Mouse (Mus musculus): Measurements from ENCODE around the gene C530008M17Rik.

Gene C530008M17Rik

DNA sequence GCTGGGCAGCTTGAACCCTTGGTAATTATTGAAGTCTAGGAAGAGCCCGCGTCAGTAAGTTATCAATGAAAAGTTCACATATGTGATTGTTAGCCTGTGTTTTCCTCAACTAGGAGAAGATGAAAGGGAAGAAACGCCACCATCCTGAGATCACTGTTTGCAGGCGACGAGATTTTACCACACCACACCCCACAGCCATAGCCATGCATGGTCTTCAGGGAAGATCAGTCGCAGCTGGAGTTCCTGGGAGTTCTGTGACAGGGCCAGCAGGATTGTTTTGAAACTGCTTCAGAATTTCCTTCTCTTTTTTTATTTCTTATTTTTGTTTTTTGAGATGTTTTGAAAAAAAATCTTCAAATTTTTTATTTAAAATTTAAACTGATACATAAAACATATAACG lies 8.6 kb downstream of the C530008M17Rik start:
- in situ Hi-C loops (cut with MboI, MseI), result no loop called here

DNA sequence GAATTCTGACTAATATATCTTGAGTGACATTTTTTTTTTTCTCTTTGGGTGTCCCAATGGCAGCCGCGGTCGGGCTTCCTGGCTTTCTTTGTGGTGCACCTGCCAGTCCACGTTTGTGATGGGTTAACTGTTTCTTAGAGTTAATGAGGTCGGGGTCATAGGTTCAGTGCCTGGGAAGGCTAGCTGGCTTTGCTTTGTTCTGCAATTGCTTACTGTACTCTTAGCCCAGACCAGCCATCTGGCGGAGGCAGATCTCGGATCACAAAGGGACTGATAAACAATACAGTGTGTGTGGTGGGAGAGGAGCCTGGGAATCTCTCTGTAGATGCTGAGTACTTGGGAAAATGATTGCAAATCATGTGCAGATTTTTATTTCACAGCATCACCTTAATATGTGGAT lies 9.1 kb downstream of the C530008M17Rik start:
- in situ Hi-C loops (cut with MboI, MseI), result no loop called here

DNA sequence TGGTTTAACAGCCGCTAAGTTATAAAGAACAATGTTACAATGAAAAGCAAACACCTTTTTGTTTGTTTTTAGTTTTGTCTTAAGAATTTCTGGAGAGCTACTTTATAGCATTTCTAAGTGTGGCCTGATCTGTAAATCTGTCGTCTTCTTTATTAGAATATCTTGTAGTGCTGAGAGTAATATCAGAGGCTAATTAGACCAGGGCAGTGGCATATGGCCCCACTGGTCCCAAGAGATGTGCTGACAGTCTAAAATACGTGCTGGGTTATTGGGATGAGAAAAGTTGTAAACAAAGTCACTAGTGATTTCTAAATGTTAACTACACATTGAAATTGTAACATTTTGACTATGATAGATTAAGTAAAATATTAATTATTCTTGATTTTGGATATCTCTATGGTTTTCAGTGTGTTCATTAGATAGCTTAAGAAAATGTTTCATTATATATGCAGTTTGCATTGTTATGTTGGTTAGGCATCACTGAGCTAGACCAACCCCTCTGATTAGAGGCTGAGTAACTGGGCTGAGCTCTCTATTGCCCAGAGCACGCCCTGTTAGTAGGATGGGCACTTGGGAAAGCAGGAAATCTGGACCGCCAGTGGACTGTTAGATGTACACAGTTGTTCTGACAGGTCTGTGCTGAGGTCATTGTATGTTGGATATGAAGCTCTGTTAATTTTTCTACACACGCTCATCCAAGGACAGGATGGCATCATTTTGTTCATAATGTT lies 9.9 kb downstream of the C530008M17Rik start:
- in situ Hi-C loops (cut with MboI, MseI), result no loop called here

DNA sequence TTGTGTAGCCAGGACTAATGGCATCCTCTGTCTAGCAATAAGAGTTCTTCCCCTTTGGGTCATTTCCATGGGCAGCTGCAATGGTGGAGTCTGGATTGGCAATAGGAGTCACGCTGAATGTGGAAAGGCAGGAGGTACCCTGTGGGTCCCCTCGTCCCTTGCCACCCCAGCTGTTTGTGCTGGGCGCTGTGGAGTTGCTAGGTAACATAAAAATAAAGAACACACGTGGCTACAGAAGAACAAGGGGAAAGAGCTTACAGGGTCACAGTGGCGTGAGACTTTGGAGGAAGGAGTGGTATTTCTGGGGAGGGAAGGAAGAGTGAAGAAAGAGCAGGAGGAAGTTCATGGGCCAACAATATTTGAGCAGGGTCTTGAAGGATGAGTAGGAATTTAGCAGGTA lies 11.8 kb downstream of the C530008M17Rik start:
- in situ Hi-C loops (cut with MboI, MseI), result no loop called here

DNA sequence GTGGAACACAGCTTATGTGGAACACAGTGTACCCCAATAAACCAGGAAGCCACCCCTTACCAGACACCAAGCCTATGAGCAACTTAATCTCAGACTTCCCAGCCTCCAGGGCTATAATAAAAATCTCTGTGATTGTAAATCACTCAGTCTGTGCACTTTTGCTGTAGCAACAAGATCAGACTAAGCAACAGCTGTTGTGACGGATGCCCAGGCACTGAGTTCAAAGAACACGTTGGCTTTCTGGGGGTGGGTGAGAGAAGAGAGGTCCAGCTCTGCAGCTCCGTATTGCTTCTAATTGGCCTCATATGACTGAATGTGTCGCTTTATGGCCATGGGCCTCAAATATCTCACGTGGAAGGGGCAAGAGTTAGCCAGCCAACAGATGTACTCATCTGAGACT lies 12.2 kb downstream of the C530008M17Rik start:
- in situ Hi-C loops (cut with MboI, MseI), result no loop called here

DNA sequence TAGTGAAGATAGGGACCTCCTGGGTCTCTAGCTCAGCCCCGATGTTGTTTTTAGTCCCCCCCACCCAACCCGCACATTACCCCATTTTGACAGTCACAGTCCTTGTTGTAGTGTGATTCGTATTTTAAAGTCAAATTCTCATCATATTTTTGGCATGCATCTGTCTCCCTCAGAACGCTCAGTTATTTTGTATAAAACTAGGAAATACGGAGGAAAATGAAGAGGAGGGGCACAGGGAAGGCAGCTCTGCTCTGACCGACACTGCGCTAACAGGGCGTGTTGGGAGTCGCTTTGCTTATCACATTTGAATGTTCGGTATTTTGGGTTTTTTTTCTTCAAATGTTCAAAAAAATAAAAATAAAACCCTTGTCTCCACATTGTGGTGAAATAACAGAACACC lies 13.9 kb downstream of the C530008M17Rik start:
- in situ Hi-C loops (cut with MboI, MseI), result no loop called here

DNA sequence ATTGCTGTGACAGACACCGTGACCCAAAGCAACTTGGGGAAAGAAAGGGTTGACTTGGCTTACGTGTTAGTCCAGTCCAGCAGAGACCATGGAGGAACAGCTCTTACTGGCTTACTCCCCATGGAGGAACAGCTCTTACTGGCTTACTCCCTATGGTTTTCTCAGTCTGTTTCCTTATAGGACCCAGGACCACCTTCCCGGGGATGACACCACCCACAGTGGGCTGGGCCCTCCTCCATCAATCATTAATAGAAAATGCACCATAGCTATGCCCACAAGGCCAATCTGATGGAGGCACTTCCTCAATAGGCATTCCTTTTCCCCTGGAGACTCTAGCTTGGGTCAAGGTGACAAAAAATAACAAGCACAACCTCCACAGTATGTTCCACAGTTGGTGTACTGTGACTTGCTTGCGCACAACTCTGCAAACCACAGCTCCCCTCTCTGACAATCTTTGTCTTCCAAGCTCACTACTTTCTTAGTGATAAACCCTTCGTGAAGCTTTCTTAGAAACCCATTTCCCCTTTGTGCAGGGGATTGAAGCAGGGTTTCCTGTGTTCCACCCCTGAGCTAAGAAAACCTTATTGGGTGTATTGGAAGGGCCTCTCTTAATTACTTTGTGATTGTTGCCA lies 17.8 kb downstream of the C530008M17Rik start:
- in situ Hi-C loops (cut with MboI, MseI), result no loop called here

DNA sequence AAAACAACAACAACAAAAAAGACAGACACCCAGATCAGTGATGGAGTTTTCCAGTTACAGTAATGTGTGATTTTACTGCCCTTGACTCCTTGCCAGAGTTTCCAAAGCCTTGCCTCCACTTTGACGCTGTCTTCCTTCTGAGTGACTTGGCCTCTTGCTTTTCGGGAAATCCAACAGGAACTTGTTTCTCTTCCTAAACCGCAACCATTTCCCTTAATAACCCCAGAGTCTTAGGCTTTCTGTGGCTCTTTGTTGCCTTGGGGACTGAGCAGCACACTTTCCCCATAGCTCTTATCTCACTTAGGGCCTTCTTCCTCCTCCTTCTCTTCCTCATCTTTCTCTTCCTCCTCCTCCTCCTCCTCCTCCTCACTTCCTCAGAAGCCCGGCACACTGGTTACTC lies 19.1 kb downstream of the C530008M17Rik start:
- in situ Hi-C loops (cut with MboI, MseI), result no loop called here

DNA sequence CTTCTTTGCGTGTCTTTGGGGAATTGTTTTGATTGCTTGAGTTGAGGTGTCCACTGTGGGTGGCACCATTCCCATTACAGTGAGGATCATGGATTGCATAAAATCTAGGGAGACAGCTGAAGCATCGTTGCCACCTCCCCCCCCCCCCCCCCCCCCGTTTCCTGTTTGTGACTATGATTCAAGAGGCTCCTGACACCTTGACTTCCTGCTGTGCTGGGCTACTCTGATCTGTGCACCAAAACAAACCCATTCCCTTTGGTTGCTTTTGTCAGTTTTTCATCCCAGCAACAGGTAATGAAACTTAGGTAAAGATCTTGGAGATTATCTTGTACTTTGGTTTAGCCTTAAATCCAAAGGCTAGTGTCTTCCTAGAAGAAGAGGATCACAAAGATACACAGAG lies 24.6 kb downstream of the C530008M17Rik start:
- in situ Hi-C loops (cut with MboI, MseI), result no loop called here

DNA sequence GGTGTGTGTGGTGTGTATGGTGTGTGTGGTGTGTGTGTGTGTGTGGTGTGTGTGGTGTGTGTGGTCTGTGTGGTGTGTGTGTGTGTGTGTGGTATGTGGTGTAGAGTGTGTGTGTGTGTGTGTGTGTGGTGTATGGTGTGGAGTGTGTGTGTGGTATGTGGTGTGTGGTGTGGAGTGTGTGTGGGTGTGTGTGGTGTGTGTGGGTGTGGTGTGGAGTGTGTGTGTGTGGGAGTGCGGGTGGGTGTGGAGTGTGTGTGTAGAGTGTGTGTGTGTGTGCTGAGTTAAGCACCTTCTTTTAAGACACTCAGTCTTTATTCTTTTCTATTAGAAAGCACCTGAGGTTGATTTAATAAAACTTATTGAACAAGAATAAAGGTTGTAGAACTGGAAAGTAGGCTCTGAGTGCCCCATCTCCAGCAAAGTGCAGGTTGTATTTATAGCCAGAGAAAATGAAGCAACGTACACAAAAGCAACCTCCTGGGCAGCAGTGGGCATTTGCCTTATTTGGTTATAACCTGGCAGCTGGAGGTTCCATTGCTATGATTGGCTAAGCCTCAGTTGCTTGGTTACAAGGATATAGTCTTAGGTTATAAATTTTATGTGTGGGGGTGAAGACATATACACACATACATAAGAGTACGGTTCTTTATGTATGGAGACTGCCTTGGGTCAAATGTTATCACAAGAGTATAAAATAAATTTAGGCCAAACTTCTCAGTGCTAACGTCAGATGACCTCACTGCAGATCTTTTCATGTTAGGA lies 25.8 kb downstream of the C530008M17Rik start:
- in situ Hi-C loops (cut with MboI, MseI), result no loop called here

DNA sequence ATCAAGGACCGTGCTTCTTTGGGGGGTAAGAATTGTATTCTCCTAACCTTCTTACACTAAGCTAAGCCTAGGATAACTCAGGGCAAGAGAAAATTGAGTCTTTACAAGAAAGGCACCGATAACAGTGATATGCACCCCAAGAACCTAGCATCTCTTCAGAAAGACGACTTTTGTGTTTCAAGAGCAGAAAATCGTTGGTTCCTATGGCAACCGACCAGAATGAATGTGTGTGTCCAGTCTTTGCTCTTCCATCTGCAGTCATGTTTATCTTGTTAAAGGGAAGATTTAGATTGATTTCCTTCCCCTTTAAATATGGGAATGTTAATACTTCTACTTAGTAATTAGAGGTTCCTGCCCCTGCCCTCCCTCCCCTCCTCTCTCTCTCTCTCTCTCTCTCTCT lies 27.1 kb downstream of the C530008M17Rik start:
- in situ Hi-C loops (cut with MboI, MseI), result no loop called here

DNA sequence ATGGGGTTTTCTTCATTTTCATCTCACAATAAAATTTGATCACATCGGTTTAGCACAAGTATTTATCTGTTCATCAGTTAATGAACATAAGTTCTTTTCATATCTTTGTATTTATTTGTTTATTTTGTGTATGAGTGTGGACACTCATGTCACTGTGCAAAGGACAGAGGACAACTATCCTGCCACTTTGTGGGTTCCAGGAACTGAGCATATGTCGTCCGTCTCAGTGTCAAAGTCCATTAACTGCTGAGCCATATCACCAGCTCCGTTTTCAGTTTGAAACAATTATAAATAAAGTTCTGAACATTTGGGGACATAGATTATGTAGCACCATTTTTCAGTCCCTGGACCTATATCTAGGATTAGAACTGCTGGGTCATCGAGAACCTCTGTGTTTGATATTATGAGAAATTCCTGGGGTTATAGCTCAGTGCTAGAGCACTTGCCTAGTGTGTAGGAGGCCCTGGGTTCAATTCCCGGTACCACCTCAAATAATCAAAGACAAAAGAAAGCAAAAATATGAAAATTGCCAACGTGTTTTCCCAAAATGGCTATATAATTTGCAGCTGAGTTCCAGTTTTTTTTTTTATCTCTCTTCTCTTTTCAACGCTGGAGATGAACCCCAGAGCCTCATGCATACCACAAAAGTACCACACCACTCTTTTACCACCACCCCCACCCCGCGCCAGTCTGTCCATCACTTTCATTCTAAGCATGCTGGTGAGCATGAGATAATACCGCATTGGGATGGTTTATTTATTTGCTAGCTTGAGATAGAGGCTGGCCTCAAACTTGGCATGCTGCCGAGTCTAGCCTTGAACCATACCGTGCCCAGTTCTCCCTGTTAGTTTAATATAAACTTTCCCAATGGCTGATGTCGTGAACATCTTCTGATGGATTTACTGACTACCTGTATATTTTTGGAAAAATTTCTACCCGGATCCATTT lies 28.6 kb downstream of the C530008M17Rik start:
- in situ Hi-C loops (cut with MboI, MseI), result no loop called here

DNA sequence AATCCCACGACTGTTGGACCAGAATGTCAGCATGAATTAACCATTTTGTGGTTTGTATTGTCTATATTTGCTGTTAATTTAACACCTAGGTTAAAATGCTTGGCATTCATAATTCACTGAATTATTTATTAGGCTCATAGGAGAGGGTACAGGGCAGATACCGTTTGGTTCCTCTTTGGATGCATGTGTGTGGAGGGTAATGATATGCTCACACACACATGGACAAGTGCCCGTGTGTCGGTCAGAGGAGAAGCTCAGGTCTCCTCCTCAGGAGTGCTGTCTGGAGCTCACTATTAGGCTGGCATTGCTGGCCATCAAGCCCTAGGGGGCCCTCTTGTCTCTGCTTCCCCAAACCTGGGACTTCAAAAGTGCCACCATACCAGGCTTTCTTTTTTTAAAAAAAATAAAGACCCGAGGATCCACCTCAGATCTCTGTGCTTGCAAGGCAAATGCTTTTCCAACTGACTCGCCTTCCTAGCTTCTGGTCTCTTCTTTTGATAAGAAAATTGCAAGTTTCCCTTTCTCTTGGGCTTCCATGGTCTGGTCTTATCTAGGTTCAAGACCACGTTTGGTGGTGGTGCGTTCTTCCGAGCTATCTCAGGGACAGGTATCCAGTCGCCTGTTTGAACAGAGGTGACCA lies 31.8 kb downstream of the C530008M17Rik start:
- in situ Hi-C loops (cut with MboI, MseI), result no loop called here

DNA sequence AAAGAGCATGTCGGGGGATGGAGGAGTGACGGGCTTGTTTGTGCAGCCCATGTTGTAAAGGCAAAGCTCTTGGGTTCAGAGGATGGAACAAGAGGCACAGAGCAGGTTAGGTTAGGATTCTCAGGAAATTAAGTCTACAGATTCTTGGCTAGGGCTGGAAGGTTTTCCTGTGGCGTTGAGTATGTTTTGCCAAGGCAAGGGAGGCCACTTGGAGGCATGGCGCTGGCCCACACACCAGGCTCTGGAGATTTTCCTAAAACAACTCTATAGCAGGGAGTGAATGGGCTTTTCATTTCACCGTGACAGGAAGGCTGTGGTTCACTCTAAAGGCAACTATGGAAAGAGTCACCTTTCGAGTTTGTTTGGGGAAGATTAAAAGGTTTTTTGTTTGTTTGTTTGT lies 32.3 kb downstream of the C530008M17Rik start:
- in situ Hi-C loops (cut with MboI, MseI), result no loop called here

DNA sequence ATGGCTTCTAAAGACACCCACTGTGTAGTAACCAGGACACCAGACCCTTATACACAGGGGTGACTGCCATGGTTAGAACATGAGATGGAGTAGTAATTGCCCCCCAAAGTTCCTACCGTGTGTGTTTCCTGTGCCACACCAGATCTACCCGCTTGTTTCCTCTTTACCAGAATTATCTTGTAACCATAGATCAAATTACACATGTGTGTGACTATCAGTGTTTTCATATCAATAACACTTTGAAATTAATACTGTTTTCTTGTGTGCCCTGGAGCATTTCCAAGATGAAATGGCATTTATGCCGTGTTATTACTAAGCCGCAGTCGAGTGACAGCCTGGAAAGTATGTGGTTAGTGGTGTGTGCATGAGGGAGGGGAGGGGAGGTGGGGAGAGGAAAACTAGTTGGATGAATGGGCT lies 33.9 kb downstream of the C530008M17Rik start:
- in situ Hi-C loops (cut with MboI, MseI), result no loop called here

DNA sequence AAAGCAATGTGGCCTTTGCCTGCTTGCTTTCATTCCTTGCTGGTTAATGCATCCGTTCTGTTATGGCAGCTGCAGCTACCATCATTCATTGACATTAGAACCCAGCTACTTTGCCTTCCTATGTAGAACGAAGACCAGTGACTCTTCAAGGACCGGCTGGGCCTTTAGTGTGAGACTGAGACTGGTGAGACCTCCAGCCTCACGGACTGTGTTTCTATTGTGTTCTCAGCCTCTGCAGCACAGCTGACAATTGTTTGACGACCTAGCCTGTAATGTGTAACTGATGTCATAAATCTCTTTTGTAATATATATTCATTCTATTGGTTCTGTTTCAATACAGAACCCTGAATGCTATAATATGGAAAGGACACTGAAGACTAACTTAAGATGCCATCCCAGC lies 34.9 kb downstream of the C530008M17Rik start:
- in situ Hi-C loops (cut with MboI, MseI), result no loop called here

DNA sequence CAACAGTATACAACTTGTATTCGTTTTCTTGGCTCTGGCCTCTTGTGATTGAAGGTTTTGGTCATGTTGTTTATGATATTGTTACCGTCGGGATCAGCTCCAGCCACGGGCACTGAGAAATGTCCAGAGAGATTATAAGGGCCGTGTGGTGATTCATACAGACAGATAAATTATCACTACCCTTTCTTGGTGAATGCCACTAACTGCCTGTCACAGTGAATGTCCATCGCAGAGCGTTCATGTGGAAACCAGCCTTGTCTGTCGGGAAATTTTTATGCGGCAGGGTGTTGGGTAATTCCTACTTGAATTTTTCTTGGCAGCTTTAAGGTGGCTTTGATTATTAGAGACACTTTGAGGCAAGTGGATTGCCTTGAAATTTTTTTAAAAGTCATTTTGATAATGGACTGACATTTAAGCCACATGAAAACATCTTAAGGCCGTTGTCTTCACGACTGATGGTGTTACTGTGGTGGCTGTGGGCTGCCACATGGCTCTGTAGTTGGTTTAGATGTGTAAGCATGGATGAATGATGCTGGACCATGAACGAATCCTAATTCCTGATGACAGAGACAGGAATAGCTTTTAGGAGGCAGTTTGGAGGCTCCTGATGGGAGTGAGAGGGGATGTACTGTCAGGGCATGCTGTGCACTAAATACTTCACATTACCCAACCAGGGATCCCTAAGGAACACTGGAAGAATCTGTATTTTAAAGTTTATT lies 35.6 kb downstream of the C530008M17Rik start:
- in situ Hi-C loops (cut with MboI, MseI), result no loop called here

DNA sequence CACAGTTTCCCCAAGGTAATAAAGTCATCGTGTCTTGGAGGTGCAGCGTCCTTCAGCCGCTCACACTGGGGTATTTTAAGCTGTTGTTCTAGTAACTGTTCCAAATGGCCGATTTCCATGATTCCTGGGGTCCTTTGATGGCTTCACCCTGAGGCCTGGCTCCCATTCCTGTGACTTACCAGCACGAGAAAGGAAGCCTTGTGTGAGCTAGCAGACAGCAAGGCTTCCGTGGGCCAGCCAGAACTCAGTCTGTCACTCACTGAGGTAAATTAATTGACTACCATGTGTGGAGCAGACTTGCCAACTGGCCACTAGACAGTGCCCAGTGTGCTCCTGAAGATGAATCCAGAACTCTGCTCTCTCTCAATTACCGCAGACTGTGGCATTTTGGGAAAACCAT lies 41.2 kb downstream of the C530008M17Rik start:
- in situ Hi-C loops (cut with MboI, MseI), result no loop called here

DNA sequence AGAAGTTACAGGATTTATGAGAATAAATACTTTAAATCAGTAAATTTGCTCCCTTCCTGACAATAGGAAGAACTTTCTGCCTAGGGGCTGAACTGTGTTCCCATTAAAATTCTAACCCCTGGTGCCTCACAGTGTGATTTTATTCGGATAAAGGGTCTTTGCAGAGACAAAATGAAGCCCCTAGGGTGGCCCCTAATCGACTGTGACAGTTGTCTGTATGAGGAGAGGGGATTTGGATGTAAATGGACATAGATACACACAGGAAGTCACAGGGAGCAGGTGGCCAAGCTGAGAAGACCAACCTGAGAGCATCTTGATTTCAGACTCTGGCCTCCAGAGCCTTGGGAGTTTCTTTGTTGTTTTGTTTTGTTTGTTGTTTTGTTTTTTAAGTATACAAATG lies 41.9 kb downstream of the C530008M17Rik start:
- in situ Hi-C loops (cut with MboI, MseI), result no loop called here

DNA sequence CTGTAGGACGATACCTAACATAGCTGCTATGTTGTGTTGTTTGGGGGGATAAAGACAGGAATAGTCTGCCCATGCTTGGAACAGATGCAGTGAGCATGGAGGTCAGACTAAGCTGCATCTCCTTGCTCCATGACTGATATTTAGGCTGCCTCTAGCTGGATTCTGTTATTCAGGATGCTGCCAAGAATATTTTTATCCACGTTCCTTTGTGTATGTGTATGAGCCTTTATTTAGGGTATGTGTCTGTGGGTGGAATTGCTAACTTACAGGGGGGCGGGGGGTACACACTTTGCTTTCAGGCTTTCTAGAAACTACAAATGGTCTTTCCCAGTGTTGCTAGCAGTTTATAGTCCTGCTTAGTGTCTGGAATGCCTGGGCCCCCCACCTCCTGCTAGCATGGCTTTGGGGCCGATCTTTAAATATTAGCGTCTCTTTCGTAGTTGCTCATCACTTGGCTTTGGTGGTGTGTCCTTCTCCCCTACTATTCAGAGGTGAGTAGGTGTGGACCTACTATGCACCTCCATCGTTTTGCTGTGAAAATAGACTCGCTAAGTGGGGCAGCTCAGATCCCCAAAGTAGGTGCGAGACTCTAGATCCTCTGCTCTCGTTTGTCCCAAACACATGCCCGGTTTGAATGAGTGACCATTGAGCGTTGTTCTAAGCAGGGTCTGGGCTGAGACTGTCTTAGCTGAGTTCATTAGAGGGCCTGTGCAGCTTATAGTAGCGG lies 45.0 kb downstream of the C530008M17Rik start:
- in situ Hi-C loops (cut with MboI, MseI), result no loop called here

Measured in T-helper 17 cell (primary cell).